Mouse (Mus musculus) forebrain, embryonic 13.5 days (tissue): ENCODE data around the gene Ano2. TPM values are rescaled to one million over a fixed set of nuclear protein-coding genes. Genes with fewer than 3 reads are reported as not detected.

Experiments used
- polyA plus RNA-seq: library from polyadenylated mRNA; unstranded; fragments of >200 nt; fragmentation: Nextera tagmentation; extraction: Ambion mirVana; gene quantifications from 2 replicates; pipeline ENCODE4 v1.2.1, GENCODE M21; 2015

Ano2 gene
- polyA plus RNA-seq, 1 experiment from 2014 or later, result not detected

Other genes starting within 250 kb of the Ano2 start
- gene Cd9, start 195.6 kb upstream of the Ano2 start, polyA plus RNA-seq, result 48.3 and 52.3 TPM in 2 replicates
- gene Vwf, start 143.6 kb upstream of the Ano2 start, polyA plus RNA-seq, result 4.8 and 7.7 TPM in 2 replicates